Mouse (Mus musculus) MEL-GATA-1-ER (cell line): ENCODE data around the gene Cacna1a.

Experiments
- DNase-seq: peaks from one replicate; pipeline ENCODE4 v3.0.0-alpha.2; 2012; ENCODE audit warnings: low read depth; ENCODE audit errors: extremely low read depth

Cacna1a gene

DNA sequence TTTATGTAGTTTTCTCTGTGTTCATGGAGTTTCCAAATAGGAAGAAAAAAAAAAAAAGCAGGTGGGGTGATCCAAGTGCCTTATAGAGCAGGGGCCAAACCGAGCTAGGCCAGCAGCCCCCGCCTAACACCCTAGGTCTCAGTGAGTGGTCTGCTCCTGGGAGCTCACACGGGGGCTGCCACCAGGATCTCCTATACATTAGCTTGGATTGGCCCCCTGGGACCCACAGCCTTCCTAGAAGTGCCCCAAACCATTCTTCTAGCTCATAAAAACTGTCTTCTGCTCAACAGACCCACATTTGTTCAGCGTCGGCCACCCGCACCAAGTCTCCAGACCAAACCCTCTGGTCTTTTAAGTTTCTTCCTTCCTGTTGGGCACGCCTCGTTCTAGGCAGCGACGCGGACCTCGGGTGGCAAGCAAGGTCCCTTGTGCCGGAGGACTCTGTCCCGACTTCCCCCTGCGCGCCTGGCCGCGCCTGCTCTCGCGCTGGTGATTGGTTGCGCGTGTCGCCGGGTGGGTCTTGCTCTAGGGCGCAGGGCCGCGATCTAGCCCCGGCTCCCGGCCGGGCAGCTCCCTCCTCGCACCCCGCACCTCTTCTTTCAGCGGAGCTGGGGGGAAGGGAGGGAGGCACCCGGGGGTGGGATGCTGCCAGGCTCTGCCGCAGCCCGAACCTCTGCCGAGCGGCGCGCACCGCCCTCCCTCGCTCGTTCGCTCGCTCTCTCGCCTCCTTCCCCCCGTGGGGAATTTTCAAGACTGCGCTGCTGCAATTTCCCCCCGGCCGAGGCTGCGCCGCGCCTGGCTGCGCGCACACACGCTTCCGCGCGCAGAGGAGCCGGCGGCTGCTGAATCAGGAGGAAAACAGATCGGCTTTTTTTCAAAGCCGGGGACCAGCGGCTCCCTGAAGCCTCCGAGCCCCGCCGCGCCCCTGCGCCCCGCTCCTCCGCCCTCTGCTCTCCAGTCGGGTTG lies 25.9 kb downstream of the Cacna1a start:
- DNase-seq = no peak

DNA sequence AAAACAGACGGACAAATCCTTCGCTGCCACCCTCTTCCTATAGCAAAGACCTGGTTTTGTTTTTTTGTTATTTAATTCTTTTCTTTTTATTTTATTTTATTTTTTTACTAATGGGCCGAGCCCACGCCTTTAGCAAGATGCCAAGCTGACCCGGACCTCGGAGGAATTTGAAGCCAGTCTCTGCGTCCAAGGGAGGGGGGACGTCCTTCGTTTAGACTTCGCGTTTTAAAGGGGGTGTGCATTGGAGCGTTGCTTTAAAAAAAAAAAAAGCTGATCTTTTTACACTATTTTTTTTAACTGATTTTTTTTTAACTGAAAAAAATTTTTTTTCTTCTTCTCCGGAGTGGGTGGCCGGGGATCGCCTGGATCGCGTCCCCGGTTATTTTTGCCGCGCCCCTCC lies 26.7 kb downstream of the Cacna1a start:
- no peak for DNase-seq

DNA sequence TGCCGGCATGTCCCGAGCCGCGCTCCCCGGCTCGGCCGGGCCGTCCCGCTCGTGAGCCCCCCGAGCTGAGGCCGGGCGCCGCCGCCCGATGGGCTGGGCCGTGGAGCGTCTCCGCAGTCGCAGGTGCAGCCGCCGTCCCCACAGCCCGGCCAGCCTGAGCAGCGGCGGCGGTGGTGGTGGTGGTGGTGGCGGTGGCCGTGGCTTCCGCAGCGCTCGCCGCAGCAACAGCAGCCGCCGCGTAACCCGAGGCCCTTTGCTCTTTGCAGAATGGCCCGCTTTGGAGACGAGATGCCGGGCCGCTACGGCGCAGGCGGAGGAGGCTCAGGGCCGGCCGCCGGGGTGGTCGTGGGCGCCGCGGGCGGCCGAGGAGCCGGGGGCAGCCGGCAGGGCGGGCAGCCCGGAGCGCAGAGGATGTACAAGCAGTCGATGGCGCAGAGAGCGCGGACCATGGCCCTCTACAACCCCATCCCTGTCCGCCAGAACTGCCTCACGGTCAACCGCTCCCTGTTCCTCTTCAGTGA lies 27.2 kb downstream of the Cacna1a start:
- DNase-seq = no peak

DNA sequence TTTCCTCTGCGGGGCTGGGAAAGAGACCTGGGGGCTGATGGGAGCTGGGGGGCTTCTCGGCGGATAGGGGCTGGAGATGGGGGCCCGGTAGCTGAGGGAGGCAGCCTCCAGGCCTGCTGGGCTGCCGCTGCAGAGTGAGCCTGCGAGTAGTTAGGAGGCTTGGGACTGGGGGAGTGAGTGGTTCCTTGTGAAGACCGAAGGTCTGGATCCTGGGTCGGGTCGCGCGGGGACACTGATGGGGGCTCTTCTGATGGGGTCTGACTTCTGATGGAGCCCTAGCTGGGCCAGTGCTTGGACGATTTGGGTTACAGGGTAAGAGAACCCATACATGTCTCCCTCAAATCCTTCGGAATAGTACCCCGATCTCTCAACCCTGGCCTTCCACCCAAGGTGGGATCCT lies 27.8 kb downstream of the Cacna1a start:
- no peak for DNase-seq

DNA sequence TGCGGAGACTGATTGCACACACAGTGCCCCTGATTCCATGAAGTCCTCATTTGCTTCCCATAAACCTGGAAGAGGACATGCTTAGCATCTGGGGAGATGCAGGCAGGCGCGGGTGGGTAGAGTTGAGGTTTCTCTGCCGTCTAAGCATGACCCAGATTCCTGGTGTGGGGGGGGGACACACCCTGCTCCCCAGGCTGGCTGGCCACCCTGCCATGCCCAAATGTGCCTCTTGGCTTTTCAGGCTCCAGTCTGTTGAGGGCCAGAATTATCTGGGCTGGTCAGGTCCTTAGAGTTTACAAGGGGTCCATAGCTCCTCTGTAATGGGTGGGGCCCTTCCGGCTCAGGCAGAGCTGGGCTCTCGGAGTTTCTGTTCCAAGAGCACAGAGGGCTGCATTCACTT lies 28.7 kb downstream of the Cacna1a start:
- DNase-seq = no peak

DNA sequence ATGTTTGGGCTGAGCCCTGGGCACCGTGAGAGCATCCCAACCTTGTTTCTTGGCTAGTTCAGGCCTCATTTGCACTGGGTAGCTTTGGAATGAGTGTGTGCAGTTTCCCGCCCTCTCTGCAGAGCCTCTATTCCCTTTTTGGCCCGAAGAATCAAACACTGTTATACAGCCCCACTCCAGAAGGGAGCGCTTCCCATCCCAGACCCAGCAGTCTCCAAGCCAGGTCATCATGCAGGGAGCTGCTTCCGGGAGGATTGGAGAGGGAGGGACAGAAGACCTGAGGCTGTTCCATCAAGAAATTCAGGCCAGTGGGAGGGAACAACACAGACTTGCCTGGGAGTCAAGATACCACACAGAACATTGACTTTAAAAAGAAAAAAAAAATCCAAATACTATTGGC lies 29.6 kb downstream of the Cacna1a start:
- no peak for DNase-seq

DNA sequence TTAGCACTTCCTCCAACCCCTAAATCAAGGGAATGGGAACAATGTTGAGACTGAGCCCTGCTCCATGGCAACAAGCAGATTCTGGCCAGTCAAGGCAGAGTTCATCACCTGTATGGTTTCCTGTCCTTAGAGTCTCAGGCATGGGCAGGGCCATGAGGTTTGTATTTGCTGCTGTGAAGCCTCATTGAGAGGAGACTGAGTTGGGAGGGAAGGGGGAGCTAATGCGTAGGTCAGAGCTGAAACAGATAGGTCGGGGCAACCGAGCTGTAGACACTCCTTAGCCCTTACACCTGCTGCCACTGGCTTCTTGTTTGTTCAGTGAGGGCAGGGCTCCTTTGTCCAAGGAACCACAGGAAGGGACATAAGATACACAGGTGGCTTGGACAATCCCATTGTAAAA lies 36.2 kb downstream of the Cacna1a start:
- DNase-seq = no peak

DNA sequence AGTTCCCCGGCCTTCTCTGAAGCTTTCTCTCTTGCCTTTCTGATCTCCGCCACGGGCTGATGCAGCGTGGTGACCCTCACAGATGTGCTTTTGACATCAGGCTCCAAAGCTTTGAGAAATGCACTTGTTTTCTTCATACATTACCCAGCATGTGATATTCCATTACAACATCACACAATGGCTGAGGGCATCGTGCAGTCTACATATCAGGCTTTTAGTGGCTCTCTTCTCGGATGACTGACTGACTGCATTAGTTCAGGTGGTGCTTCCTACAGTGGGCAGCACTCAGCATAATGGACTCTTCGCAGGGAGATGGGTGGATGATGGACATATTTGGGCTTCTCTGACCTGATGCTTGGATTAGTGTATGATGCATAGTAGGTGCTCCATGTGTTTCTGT lies 37.8 kb downstream of the Cacna1a start:
- DNase-seq = no peak

DNA sequence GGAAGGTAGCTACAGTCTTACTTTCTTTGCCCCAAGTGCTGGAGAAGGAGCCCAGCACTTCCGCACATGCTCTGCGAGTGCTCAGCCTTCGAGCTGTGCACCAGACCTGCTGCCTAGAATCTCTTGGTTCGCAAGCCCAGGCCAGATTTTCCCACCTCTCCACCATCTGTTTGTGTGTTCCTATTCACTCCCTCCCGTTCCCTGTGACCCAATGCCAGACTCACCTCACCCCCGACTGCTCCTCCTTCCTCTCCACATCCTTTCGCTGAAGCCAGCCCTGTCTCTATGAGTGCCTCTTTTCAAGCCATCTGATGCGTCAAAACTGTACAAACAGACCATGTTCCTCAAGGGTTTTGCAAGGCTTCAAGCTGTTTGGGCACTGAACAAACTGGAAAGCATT lies 38.3 kb downstream of the Cacna1a start:
- DNase-seq = no peak

DNA sequence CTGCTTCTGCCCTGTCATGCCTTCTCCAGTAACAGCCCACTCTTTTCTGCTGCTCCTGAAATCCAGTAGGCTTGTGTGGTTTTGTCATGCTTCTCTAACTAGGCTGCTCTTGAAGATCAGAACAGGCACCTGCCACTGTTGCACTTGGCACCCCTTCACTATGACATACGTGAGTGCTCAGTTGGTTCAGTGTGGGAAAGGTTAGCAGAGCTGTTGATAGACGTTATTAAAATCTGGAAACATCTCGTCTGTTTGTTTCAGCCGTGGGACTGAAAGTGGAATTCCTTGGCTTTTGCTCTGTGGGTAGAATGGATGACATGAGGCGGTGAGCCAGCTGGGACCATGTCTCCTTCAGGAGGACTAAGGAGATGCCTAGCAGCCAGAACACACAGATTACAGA lies 39.8 kb downstream of the Cacna1a start:
- no peak for DNase-seq

DNA sequence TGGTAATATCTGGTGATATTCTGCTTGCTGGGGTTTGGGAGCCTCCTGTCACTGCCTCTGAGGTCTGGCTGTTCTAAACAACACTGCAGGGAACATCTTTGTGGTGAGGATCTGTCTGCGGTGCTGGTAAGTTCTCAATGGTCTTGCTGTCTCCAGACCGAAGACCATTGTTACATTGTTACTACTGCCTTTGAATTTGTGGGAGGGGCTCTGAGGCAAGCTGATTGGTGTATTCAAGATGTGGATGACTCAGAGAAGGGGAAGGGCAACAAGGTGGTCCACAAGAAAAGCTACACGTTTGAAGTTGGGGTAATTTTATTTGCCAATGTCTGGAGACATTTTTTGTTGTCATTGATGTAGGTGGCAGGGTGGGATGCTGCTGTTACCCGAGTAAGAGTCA lies 40.8 kb downstream of the Cacna1a start:
- no peak for DNase-seq

DNA sequence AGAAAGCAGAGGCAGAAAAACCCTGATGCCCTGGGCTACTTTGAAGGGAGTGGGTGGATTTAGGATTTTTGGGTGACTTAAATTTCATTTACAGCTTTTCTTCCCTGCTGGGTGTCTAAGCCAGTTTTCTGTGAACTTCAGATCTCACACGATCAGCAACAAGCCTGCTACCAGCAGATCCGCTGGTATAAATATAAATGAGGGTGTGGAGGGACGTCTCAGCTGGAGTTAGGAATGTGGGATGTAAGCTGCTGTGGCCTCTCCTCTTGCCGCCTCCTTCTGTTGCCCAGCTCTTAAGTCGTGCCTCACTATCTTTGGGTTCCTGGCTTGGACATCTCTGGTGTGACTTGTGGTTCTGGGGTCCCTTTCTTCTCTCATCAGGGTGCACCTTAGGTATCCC lies 41.3 kb downstream of the Cacna1a start:
- no peak for DNase-seq

DNA sequence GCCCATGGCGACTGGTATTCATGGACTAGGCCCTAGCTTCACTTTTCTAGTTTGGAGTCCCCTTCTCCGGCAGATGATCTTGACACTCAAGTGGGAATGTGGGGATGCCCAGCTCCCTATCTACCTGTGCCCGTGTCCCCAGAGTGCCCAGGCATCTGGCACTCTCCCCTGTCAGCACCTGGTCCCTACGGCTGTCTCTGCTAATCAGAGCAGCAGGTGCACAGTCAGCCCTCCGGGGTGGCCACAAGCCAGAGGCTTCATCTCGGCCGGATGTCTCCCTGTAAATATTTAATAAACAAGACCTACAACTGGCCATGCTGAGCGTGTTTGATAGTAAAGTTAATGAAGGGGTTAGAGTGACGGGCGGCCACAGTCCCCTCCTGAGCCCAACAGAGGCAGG lies 47.1 kb downstream of the Cacna1a start:
- DNase-seq = no peak

DNA sequence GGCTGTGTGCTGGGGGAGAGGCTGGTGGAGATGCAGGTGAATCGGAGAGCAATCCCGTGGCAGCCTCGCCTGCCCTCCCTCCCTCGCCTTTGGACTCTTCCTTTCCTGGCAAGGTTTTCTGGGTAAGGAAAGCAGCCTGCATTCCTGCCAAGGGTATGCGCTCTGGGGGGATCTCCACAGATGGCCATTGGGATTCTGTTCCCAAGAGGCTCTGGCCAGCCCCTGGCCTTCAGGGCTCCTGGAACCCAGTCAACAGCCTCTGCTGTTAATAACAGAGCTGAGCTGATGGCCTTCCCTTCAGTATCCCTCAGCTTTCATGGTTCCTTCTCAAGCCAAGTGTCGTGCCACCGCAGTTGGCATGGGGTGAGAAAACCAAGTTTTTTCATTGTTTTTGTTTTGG lies 51.6 kb downstream of the Cacna1a start:
- DNase-seq = no peak

DNA sequence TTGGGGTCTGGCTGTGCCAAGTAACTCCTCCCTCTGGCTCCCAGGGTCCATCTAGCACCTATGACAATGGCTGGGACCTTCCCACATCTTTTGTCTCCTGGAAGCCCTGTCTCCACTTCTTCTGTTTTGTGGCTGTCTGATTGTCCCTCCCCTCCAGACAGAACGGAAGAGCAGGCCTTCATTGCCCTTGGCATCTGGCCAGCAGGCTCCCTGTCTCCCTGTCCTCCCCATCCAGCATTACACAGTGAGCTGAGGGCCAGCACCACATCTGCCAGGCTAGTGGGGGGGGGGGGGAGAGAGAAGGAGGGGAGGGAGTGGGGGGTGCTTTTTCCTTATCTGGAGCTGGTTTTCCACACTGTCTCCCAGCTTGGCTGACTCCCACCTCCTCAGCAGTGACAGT lies 53.8 kb downstream of the Cacna1a start:
- no peak for DNase-seq

DNA sequence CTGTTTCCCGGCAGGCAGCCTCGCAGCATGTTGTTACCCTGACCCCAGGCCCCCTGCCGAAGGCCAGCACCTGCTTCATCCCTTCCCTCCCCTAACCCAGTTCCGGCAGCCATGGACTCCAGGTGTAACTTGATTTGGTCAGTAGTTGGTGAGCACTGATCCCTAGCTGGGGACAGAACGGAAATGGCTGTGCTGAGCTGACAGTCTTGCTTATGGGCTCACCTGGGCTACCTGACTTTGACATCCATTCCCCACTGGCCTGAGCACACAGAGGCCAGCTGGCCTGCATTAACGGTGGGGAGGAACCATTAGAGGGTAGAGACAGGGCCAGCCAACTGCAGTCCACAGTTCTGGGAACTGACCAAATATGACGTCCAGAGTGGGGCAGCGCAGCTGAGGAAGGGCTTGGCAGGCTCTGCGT lies 58.3 kb downstream of the Cacna1a start:
- no peak for DNase-seq

DNA sequence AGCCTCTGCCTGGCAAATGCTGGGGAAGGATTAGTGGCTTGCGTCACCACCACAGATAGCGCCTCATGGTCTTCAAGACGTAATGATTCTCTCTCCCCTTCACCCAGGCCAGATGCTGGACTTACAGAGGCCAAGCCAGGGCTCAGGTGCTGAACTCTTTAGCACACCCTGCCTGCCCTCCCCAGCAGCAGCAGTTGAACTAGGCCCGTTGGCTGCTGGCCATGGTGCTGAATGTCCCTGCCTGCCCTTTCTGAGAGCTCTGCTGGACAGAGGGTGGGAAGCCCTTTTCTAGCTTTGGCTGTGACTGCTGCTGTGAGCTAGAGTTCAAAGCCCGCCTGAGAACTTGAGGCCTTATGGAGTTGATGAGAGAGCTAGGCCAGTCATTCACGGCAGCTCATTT lies 66.3 kb downstream of the Cacna1a start:
- peak; percentile 9 for DNase-seq

DNA sequence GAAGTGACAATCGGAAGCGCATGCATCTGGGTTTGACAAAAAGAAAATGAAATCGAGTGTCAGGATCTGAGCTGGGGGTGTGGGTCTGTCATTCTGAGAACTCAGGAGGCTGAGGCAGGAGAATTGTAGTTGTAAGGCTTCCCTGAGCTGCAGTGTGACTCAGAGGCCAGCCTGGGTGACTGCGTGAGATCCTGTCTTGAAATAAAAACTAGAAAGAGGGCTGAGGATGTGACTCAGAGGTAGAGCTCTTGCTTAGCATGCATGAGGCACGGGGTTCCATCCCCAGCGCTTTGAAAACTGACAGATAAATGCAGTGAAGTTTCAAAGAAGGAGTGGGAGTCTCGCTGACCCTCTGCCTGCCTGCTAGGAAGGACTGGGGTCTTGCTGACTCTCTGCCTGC lies 70.6 kb downstream of the Cacna1a start:
- no peak for DNase-seq

DNA sequence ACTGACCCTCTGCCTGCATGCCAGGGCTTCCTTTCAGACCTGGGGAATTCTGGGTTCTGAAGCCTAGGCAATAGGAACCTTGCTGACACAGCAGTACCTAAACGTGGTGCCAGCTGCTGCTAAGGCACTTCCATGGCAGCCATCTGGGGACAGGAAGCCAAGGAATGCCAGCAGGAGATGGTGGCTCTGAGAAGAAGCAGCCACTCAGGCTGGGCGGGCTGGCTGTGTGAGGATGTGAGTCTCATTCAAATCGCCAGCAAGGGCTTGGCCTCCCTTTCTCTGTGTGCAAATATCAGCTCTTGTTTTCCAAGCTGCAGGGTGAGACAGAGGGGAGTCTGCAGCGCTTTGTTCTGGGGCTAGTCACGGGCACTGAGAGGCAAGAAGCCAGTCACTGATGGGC lies 71.0 kb downstream of the Cacna1a start:
- DNase-seq = no peak

DNA sequence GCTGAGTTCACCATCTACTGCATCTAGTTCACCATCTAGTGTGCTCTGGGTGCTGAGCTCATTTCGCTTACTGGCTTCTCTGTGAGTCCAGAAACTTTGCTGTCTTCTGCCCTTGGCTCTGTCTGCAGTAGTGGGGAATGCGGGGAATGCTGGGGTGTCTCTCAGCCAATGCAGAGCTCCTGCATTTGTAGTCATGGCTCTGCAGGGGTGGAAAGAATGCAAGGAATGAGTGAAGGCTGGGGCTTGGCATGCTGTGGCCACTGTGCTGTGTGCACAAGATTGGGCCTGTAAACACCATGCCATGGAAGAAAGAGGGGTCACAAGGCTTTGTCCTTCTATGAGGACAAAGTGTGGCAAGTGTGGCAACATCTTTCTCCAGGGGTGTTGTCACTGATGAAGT lies 72.5 kb downstream of the Cacna1a start:
- no peak for DNase-seq

DNA sequence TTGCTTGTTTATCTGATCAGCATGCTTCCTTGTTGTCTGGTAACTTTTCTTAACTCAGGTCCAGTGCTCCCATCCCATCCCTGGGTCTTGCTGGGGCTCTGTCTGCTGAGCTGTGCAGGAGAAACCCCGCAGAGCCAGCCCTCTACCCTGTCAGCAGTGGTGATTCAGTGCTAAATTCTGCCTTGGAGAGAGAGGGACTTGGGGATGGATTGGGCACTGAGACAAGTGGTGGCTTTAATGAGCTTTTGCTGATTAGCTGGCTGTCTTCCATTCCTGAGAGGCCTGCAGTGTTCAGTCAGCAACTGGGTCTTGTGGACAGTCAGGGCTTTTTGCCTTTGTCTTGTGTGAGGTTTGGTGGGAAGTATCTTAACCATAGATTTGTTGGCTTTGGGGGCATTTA lies 78.7 kb downstream of the Cacna1a start:
- no peak for DNase-seq

DNA sequence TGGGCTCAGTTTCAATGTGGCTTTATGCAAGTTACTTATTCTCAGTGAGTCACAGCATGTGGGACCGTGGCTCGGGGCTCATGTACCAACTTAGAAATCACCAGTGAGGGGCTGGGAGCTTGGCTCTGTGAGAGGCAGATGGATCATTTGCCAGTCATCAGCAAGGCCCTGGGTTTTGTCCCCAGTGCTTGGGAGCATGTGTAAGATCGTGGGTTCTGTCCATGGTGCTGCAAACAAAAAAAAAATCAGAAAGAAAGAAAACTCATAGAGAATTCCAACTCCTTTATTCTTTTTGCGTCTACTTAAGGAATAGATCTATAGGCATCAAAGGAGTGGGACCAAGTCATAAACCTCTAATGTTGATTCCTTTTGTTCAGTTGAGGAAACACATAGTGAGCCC lies 80.8 kb downstream of the Cacna1a start:
- DNase-seq = peak; percentile 1
